Mouse (Mus musculus): ENCODE measurements around the gene Snx29.

Snx29 gene

DNA sequence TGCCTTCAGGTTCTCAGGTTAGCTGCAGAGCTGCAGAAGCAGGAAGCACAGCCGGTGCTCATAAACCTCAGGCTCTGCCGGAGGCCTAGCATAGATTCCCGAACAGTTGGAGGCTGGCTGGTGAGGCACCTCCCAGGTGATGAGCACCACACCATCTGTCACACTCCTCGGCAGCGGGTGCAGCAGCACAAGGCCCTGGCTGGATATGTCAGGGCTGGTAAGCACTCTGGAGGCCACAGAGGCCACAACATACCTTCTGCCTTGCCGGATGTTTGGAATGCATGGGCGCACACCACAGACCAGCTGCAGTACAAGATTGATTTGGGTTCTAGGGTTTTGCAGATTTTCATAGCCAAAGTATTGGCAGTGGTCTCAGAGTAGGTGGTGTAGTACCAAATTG lies 172.2 kb downstream of the Snx29 start:
- no peak for DNase-seq (ENCODE audit: low read depth)

DNA sequence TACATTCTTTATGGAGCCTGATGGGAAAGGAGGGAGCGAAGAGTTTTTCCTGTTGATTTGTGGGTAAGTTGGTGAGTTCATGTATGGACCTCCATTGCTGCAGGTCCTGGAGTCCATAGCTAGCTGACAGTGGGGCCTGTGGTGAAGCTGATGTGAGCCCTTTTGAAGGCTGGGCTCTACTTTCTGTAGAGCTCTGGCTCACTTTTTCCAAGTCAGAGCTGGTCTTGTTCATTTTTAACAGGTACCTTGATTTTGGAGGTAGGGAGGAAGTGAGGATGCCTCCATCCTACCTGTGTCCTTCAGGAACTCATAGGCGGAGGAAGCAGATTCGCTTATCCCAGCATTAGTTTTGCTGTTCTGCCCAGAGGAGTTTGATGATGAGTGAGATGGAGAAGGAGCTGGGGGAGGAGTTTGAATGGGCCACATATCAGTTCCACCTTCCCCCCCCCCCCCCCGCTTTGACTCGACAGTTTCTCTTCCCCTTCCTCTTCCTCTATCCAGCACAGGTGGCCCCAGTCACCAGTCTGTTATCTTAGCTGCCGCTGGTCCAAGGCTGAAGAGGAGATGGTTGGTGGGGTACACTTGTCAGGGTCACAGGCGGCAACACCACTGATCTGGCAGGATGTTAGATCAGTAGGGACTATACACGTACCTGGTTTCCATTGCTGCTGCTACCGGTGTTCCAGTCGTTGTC lies 173.4 kb downstream of the Snx29 start:
- DNase-seq (ENCODE audit: low read depth) = no peak

DNA sequence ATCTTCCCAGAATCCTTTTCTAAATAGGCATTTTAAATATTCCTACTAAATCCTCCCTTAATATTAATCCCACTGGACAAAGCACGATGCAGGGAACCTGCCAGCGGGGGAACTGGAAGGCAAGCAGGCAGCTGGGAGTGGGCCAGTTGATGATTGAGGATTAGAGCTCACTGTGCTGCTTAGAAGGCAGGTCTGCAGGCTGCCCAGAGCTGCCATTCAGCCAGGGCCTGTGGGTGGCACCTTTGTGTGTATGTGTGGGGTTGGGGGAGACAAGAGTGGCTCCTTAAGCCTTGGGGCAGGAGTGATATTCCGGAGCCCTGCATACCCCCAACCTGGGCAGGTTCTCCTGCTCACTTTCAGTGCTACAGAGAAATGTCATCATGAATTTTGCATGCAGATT lies 174.0 kb downstream of the Snx29 start:
- DNase-seq (ENCODE audit: low read depth) = no peak

DNA sequence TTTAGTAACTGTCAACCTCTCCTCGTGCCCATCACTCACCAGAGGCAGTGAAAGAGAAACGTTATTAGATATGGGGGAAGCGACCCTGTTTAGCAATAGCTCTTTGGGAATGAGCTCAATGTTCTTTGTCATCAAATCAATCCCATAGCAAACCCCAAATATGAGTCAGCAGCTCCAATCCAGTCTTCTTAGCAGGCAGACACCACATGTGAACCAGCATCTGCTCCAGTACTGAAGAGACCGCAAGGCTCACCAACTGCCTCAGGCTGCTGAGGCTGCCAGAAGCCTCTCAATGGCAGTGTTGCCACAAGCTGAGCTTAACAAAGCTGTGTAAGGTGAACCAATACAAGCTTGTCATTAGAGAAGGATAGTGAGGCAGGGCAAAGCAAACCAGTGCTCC lies 177.4 kb downstream of the Snx29 start:
- DNase-seq (ENCODE audit: low read depth) = no peak

DNA sequence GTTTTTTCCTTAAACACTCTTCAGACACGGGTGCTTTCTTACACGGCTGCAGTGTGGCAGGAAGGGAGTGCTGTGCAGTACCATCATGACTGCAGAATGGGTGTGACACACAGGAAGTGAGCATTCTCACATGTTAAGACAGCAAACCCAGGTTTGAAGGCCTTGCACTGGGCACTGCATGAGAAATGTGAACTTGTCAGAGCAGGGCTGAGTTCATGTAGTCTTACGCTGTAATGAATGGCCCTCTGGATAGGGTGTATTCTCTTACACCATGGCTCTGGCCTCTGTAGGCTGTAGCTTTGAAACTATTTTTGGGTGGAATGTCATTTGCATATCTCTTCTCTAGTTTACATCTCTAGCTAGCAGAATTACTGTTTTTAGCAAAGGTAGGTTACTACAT lies 178.4 kb downstream of the Snx29 start:
- no peak for DNase-seq (ENCODE audit: low read depth)

DNA sequence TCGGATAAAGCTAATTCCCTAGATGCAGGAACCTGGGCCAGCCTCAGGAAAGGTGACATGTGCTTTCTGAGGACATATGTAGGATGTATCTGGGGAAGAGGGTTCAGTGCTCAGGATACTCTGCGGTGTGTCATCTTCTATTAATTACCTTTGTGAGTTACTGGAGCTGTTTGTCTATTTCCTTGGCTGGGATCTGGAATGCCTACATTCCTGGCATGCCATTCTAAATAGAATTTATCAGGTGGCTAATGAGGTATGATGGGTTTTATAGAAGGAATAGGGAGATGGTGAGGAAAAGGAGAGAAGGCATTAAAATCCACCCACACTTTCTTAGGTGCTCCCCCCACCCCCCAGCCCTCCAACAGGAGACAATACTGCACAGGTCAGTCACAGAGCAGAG lies 178.9 kb downstream of the Snx29 start:
- DNase-seq (ENCODE audit: low read depth) = no peak

DNA sequence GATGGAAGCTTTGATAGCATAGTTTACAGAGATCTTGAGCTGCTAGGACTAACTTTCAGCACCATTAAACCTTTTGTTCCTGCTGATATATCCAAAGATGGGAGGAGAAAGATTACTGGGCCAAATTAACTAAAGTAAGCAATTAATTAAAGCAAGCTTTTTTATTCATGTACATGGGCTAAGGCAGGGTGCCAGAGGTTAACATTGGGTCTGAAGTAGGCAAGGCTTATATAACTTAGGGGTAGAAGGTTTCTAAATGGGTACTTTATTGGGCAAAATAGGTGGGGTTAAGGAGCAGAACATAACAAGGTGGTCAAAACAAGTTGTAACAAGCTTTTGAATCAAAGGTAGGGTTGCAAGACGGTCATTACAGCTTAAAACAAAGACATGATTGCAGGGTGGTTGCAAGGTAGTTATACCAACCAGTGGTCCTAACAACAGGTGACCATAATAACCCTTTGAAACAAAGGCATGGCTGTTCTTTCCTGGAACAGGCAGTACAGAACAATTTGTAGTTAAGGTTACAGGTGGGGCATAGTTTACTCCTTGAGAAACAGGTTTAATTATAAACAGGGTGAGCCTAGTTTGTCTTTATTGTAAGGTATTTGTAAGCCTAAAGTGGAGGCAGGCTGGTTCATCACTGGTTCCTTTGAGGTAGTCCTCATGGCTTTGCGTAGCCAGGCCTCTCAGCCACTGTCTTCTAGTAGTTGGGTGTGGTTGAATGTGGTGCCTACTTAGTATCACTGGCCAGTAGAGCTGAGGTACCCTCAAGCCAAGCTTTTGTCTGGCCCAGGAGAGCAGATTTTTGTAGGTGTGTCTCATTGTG lies 182.2 kb downstream of the Snx29 start:
- DNase-seq (ENCODE audit: low read depth) = no peak

DNA sequence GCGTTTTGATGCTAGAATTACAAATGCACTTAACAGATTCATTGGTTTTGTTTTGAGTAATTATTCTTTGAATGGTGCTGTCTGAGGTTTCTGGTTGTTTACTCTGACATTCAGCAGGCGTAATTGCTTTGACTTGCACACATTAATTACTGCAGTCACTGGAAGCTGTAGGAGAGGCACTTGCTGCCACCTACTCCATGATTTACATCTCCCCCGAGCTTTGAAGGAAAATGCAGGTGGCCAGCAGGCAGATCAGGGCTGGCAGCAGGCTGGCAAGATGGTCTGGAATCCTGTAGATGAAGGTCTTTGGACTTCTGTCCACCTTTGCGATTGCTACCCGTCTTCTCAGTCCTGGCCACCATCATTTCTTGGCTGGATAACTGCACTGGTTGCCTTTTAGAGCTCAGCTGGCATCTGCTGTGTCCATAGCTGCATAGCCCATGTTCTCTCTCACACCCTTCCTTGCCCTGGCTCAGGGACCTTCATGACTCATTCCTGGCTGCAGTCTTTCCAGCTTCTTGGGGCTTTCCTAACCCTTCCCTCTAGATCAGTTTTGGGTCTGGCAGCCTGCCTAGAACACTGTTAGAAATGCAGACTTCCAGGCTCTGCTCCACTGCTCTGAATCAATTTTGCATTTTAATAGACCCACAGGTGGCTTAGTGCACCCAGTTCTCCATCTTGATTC lies 182.9 kb downstream of the Snx29 start:
- no peak for DNase-seq (ENCODE audit: low read depth)

DNA sequence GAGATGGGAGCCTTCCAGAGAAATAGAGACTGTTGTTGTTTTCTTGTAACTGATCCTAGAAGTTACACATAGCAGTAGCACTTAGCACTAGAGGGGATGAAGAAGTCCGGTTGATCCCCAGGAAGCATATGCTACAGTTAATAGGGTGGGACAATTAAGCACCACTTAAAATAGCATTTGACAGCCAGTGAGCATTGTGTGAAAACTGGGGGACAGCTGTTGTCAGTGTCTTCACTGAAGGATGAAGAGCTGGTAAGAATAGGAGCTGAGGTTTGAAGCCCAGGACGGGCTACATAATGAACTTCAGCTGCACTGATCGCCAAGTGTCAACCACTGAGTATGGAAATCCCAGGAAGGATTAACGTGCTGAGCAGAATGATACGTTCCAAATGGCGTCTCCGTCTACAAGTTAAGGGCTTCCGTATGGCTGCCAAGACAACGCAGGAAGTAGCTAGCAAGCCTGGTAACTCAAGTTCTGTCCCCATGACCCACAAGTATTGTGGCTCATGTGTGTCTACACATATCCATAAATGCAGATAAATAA lies 184.6 kb downstream of the Snx29 start:
- no peak for DNase-seq (ENCODE audit: low read depth)

DNA sequence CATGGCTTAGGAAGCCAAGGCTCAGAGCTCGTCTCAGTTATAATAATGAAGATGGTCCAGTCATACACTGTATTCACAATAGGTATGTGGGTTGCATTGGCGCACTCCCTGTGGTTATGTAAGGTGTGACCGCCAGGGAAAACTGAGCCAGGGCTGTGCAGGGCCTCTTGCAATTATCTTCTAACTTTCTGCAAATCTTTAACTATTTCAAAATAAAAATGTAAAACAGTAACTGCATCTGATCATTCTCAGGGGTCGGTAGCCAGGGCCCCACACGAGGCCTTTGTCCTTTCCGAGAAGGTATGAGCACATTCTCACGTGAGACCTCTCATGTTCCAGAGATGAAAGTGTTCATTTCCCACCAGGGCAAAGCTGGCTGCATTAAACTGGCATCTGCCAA lies 185.6 kb downstream of the Snx29 start:
- DNase-seq (ENCODE audit: low read depth) = no peak

DNA sequence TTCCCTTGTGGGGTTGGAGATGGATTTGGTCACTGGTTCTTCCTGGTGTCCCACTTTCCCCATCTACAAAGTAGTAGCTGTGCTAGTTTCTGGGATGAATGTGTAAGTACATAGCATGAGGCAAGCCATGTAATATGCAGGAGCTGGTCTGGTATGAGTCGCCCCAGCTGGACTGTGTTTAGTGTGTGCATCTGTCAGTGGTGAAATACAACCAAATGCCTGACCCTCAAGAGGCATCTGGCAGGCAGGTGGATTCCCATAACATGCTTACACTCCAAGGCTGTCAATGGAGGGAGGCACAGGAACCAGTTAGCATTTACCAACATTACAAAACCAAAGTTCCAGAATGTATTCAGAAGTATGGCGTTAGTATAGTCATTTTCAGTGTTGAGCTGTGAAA lies 187.7 kb downstream of the Snx29 start:
- DNase-seq (ENCODE audit: low read depth) = no peak

DNA sequence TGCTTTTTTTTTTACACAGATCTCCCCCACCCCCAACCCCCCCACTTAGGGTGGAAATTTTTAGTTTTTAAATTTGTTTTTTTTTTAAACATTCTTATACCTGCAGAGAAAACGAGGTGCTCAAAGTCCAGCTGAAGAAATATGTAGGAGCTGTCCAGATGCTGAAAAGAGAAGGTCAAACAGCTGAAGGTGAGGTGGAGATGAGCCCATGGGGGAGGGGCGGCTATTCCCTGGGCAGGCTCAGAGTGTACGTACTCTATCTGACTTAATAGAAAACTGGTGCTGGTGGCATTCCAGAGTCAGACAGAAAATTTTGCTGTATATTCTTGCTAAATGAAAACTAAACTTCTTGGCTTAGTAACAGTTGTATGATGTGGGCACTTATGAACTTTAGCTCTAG lies 188.1 kb downstream of the Snx29 start:
- DNase-seq (ENCODE audit: low read depth) = peak; percentile 17

DNA sequence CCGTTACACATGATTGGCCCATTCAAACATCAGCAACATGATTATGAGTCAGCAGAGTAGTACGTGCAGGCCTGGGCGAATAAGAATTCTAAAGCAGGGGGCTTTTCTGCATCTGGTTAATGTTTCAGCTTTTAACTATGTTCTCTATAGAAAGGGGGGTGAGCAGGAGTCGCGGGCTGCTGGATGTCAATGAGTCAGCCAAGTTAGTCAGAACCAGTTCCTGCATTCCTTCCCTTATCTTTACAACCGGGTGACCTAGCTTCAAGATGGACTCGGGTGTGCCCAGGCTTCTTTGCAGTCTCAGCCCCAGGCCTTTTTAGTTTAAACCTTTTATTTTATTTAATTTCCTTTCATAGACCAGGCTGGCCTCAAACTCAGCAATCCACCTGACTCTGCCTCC lies 189.0 kb downstream of the Snx29 start:
- peak; percentile 26 for DNase-seq (ENCODE audit: low read depth)

DNA sequence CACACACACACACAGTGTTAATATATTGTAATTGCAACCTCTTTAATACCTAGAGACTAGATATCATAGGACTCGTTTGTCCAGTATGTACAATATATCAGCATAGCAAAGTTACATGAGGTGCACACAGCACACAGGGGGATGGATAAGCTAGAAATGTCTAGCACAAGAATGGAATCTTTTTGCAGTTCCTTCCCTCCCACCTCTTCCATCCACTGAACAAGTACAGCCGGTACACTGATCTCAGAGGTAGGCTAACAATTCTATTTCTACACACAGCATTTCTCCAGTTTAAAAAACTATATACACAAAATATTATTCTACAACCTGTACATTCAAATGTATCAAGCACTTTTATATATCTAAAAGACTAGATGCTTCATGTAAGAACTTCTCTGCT lies 194.0 kb downstream of the Snx29 start:
- DNase-seq (ENCODE audit: low read depth) = no peak

DNA sequence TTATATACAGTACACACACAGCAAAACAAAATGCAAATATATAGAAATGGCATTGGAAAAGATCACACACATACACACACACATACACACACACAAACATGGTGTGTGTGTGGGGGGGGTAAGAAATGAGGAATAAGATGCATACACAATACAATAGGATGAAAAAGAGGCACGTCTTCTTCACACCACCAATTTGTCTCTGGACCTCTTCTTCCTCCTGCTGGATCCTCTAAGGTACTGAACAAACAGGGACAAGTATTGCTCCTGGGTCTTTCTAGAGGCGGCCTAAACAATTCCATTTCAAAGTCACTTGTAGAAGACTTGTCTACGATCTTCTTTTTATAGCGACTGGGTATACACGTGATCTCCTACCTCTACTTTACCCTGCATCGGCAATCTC lies 194.7 kb downstream of the Snx29 start:
- no peak for DNase-seq (ENCODE audit: low read depth)

DNA sequence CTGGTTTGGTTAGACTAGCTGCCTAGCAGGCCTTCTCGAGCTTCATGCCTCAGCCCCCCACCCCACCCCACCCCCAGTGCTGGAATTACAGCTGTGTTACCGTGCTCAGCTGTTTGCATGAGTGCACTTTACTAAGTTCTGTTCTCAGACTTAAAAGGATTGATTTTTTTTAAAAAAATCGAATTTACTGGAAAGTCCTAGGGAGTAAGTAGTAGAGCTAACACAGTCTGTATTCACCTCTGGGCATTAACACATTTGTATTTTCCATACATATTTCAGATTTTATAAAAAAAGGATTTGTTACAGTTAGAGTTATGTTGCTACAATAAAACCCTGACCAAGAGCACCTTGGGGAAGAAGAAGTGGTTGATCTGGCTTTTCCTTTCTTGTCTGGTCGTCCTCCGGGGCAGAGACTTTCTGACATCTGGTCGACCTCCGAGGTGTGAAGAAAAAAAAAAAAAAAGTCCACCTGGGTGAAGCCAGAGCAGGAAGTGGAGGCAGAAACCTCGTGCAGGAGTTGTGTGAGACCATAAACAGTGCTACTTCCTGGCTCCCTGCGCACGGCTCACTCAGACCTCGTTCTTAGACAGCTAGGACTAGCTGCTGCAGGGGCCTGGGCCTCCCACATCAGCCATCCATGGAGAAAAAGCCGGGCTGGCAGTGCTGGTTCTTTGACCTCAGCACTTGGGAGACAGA lies 196.2 kb downstream of the Snx29 start:
- DNase-seq (ENCODE audit: low read depth) = no peak

DNA sequence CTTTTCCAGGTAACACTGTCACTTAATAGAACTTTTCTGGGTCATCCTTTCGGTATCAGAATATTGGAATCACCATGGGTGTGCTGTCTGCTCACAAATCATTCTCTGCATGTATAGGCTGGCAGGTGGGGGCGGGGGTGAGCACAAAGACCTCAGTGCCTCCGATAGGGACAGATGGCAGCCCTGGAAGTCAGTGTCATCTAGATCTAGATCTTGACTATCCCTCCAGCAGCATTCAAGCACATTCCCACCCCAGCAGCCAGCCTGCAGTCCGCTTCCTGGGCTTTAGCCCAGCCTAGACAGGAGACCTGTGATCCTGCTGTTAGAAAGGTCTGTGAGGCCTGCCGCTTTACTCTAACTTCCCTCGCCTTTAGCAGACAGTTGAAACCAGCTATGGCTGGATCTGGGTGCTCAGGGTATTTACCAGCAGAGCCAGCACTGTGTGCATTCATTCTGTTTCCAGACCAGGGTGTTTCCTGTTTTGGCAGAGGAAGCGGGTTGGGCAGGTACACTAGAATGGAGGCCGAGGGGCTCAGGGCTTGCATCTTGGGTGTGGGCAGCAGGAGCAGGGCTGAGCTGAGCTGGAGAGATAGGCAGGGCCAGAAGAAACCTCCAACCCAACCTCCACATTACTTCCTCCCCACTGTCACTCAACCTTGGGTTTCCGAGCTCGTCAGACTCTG lies 203.5 kb downstream of the Snx29 start:
- DNase-seq (ENCODE audit: low read depth) = peak; percentile 59

DNA sequence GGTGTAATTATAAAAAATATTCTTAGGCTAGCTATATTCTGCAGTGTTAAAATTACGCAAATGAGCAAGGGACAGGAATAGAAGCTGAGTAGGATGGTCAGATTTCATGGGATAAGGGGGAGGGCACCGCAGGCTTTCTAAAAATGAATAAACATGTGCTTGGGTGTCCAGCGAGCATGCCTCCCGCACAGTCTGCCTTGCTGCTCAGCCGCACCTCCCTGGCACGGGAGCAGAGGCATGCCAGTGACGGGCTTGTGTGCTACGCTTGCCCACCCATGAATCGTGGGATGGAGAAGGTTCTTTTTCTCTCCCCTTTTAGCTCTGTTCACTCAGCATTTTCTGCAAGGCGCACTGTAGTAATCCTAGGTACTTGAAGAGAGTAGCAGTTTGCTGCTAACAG lies 204.3 kb downstream of the Snx29 start:
- DNase-seq (ENCODE audit: low read depth) = no peak

DNA sequence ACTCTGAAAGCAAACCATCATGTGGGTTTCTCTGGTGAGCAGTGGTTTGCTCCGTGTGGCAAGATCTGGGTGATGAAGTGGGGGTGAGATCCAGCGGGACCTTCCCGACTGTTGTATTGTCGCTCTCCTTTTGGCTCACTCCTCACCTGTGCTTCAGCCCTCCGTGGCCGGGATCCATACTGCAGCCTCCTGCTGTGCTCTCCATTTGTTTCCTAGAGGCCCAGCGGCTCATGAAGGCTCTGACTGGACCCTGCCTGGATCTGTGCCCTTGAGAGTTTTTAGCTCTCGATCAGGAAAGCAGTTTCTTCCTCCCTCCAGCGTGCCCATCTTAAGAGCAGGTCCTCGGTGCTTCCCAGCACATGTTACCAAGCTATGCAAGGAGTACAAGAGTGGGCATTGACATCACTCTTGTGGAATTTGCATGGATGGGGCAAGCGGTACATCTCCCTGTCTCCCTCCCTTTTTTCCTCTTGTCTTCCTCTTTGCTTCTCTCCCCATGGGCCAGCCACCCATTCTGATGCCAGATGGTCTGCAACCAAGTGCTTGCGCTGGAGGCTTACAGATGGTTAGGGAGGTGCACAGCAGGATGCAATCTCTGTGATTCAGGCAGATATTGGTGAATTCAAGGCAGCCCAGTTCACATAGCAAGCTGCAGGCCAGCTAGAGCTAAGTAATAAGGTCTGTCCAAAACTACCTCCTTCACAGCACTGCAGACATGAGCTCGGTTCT lies 207.9 kb downstream of the Snx29 start:
- DNase-seq (ENCODE audit: low read depth) = no peak

DNA sequence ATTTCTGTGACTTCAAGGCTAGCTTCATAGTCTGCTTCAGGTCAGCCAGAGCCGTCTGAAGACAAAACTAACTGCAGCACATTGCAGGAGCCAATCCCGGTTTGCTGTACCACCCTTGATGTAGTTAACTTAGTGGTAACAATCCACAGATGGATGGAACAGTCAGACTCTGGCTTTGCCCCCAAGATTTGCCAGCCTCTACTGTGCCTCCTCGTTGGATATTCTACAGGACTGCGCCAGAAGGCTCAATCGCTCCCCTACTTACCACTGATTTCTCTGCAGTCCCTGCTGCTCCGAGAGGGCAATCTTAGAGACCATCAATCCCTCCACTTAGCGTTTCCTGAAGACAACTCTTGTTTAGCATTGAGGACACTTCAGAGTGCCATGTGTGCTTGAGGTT lies 208.7 kb downstream of the Snx29 start:
- no peak for DNase-seq (ENCODE audit: low read depth)

DNA sequence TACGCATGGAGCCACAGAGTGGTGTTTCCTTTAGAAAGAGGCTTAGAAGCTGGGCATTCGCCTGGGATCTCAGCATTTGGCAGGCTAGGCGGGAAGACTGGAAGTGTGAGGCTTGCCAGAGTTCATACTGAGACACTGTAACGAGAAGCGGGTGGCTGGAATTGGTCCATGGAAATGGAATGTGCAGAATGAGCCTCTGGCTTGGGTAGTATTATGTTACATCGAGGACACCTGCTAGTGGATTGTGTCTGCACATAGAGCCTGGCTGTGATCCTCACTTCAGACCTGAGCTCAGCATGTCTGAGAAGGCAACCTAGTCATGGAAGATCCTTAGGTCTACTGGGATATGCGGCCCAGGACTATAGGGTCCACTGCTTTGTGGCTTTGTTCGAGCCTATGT lies 209.9 kb downstream of the Snx29 start:
- DNase-seq (ENCODE audit: low read depth) = no peak
